Comparison of ENCODE assay signal across 12 mouse cellular contexts in genomic region chr11:47645911-47646310, GRCm38 (mm10).
"Had no signal": no experiment of that assay in that cellular context is flagged by ENCODE, and none has a peak within 500 bp of the region (broad histone marks: within the 10 kb centered on the region; RNA-seq: fewer than 3 reads in every experiment).

No protein-coding gene starts in this region.

- DNase-seq: lung, adult 18-20 months; lung, embryonic 14.5 days; lung, postnatal 10 days; lung, postnatal 4 days; retina, postnatal 1 day; right cerebral cortex, adult 18-20 months; right cerebral cortex, postnatal 25 days; right cerebral cortex, postnatal 4 days; spleen, adult 18-20 months; thymus, adult 18-20 months; thymus, postnatal 14 days; thymus, postnatal 36 days had no signal
